Mouse (Mus musculus) olfactory bulb, adult 2 months (tissue): ENCODE results near the gene Hcls1.

ENCODE experiments used
- CTCF ChIP-seq: fragments of 200-500 bp; IDR thresholded peaks from 2 replicates; pipeline ENCODE4 v1.5.1; 2012; ENCODE audit warnings: low read depth, mild to moderate bottlenecking, low read length, moderate library complexity; ENCODE audit not compliant: insufficient read depth
- POLR2A ChIP-seq: fragments of 200-500 bp; IDR thresholded peaks from 2 replicates; pipeline ENCODE4 v1.6.1; 2012; ENCODE audit warnings: mild to moderate bottlenecking, low read depth, low read length, moderate library complexity; ENCODE audit not compliant: insufficient read depth

DNA sequence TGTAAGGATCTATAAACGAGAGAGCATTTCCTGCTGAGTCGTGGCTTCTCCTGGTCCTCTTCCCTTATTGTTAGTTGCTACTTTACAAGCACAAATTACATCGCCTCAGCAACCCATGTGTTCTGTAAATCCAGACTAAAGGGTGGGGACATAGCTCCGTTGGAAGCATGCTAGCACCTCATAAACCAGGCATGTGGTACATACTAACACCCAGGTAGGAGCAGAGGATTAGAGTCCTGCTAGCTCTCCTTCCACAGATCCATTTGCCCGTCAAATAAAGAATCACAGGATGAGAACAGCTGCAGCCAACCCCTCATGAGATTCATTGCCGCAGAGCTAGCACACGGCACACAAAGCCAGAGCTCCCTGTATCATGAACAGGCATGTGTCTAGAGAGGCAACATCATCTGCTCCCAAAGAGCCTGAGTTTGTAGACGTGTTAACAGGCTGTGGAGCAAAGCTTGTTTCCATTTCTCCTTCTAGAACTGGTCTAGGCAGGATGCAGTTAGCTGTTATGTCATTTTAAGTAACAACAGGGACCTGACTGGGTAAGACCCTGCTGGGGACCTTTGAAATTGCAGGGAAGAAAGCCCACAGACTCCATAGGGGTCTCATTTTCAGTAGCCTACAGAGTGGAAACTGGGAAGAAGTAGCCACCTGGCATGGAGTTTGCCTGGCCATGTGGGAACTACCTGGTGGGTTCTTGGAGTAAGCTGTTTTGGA, 15.0 kb downstream of the Hcls1 start:
- no peak for TF ChIP-seq CTCF
- TF ChIP-seq POLR2A: no peak
